Mouse (Mus musculus): ENCODE data around the gene Vmn1r1.
"Not testable (repeated sequence)": the region's sequence is repeated elsewhere in the genome, so short reads cannot be mapped to it uniquely, and the experiment has no call there.

The Vmn1r1 gene

GRCm38 (mm10) chr1:182164386-182164785 is at the start of gene Vmn1r1:
TSS of gene Vmn1r1 (minus strand) at chr1:182164486.
- DNase-seq: no peak

GRCm38 (mm10) chr1:182210322-182210721 is 46.0 kb upstream of the Vmn1r1 start:
- no peak for DNase-seq

GRCm38 (mm10) chr1:182192581-182192980 is 28.3 kb upstream of the Vmn1r1 start:
- no peak for DNase-seq

- DNase-seq: peak; percentile 6 to 31
Measured at GRCm38 (mm10) chr1:182191816-182192545, 27.7 kb upstream of the Vmn1r1 start.

GRCm38 (mm10) chr1:182191181-182191580 is 26.9 kb upstream of the Vmn1r1 start:
- no peak for DNase-seq

- no peak for DNase-seq
Measured at GRCm38 (mm10) chr1:182189669-182190440, 25.6 kb upstream of the Vmn1r1 start.

GRCm38 (mm10) chr1:182182449-182182848 is 18.2 kb upstream of the Vmn1r1 start:
- not testable (repeated sequence) for DNase-seq

GRCm38 (mm10) chr1:182181456-182182305 is 17.4 kb upstream of the Vmn1r1 start:
- DNase-seq: no peak

- not testable (repeated sequence) for DNase-seq
Measured at GRCm38 (mm10) chr1:182176985-182177384, 12.7 kb upstream of the Vmn1r1 start.

- DNase-seq: not testable (repeated sequence)
Measured at GRCm38 (mm10) chr1:182170206-182170605, 5.9 kb upstream of the Vmn1r1 start.

GRCm38 (mm10) chr1:182162951-182163350 is 1.3 kb downstream of the Vmn1r1 start:
- DNase-seq: no peak

GRCm38 (mm10) chr1:182159575-182159974 is 4.7 kb downstream of the Vmn1r1 start:
- DNase-seq: no peak

- no peak for DNase-seq
Measured at GRCm38 (mm10) chr1:182157734-182158133, 6.6 kb downstream of the Vmn1r1 start.

- DNase-seq: peak; percentile 28 to 29
Measured at GRCm38 (mm10) chr1:182149966-182150365, 14.3 kb downstream of the Vmn1r1 start.

- no peak for DNase-seq
Measured at GRCm38 (mm10) chr1:182148864-182149514, 15.3 kb downstream of the Vmn1r1 start.

GRCm38 (mm10) chr1:182145546-182145945 is 18.7 kb downstream of the Vmn1r1 start:
- DNase-seq: no peak

GRCm38 (mm10) chr1:182143288-182143687 is 21.0 kb downstream of the Vmn1r1 start:
- DNase-seq: peak; percentile 33 to 35

- no peak for DNase-seq
Measured at GRCm38 (mm10) chr1:182142725-182143124, 21.6 kb downstream of the Vmn1r1 start.

- peak; percentile 88 to 89 for DNase-seq
Measured at GRCm38 (mm10) chr1:182140370-182140769, 23.9 kb downstream of the Vmn1r1 start.

GRCm38 (mm10) chr1:182139937-182140336 is 24.3 kb downstream of the Vmn1r1 start:
- DNase-seq: no peak

- no peak for DNase-seq
Measured at GRCm38 (mm10) chr1:182138172-182138571, 26.1 kb downstream of the Vmn1r1 start.
